Mouse (Mus musculus) kidney, adult 2 months (tissue): ENCODE measurements at regions not wholly inside any gene's neighbourhood (a gene's known extent, or its start where the extent isn't known, plus 50 kb on each side); places are given as distances from the start of the nearest gene placed in this dataset.

Experiments
- CTCF ChIP-seq: fragments of 200-500 bp; conservative IDR thresholded peaks from 2 replicates; pipeline ENCODE4 v1.5.1; 2011; ENCODE audit warnings: low read depth, mild to moderate bottlenecking, control low read depth, low read length, moderate library complexity, mixed read lengths; ENCODE audit not compliant: insufficient read depth, insufficient read length
- POLR2A ChIP-seq: fragments of 200-500 bp; IDR thresholded peaks from one replicate; pipeline ENCODE4 v1.6.1; 2011; ENCODE audit warnings: low read depth, low read length, control low read depth

DNA sequence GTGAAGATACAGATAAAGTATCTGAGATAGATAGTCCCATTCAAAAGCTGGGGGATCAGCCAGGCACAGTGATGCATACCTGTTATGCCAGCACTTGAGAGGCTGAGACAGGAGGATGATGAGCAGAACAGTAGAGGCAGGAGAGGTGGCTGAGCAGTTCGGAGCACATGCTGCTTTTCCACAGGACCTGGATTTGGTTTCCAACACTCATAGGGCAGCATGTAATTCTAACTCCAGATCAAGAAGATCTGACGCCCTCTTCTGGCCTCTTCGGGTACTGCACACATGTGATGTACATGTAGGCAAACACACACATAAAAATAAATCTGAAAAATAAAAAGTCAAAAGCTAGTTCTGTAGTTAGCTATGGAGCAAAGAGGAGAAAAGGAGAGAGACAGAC is 109.4 kb upstream of the Arid1b start:
- TF ChIP-seq CTCF (0 out of 2 replicates have a peak, but pooled peaks have one; percentile 11), POLR2A (no peak)
